Comparison of ENCODE assay signal across 7 mouse cellular contexts in genomic region chr6:33823777-33824302, GRCm38 (mm10).
DNase-seq lines count a peak whose midpoint lies in the region.

No protein-coding gene starts in this region.

- peak; percentile 10 for DNase-seq in lung, postnatal 36 days
- DNase-seq in lung, postnatal 4 days = no peak
- DNase-seq in cerebellum, adult 18-20 months = peak; percentile 79 to 95
- DNase-seq in heart, postnatal 36 days = peak; percentile 31 to 54
- DNase-seq in right cerebral cortex, adult 18-20 months = peak; percentile 63
- DNase-seq in thymus, postnatal 25 days = no peak
- no peak for DNase-seq in urinary bladder, postnatal 25 days (ENCODE audit: low spot score)

- intact Hi-C loops in heart, postnatal 36 days (cut with DNase I) = no loop called here

Comparison
In these comparisons a context has a peak if more than half of its experiments do, and no peak if none do; other contexts are left out.
1. DNase-seq: peak in lung, postnatal 36 days (single experiment), cerebellum, adult 18-20 months (2 of 2), heart, postnatal 36 days (2 of 2) and right cerebral cortex, adult 18-20 months (single experiment); none in lung, postnatal 4 days (0 of 2), thymus, postnatal 25 days (single experiment) and urinary bladder, postnatal 25 days (single experiment).